Mouse (Mus musculus) testis, adult 2 months (tissue): Measurements from ENCODE around the gene Pofut1.

Experiments
- CTCF ChIP-seq: fragments of 200-500 bp; IDR thresholded peaks from 2 replicates; pipeline ENCODE4 v1.5.1; 2012; ENCODE audit warnings: low read depth, mild to moderate bottlenecking, inconsistent platforms, low read length, moderate library complexity; ENCODE audit not compliant: control insufficient read depth, insufficient read depth, insufficient replicate concordance
- POLR2A ChIP-seq: fragments of 200-500 bp; IDR thresholded peaks from 2 replicates; pipeline ENCODE4 v1.6.1; 2012; ENCODE audit warnings: low read depth, mild to moderate bottlenecking, inconsistent platforms, low read length, moderate library complexity; ENCODE audit not compliant: control insufficient read depth

- TF ChIP-seq CTCF (no peak), POLR2A (no peak)
Measured at GRCm38 (mm10) chr2:153308586-153308985, 67.3 kb downstream of the Pofut1 start.
